Mouse (Mus musculus) induced T-regulatory cell, adult 2 months (primary cell): ENCODE measurements around the gene Rps25.

Experiments used
- DNase-seq: peaks from one replicate; pipeline ENCODE4 v3.0.0-alpha.2; 2012; ENCODE audit warnings: low read depth

Rps25 gene

DNA sequence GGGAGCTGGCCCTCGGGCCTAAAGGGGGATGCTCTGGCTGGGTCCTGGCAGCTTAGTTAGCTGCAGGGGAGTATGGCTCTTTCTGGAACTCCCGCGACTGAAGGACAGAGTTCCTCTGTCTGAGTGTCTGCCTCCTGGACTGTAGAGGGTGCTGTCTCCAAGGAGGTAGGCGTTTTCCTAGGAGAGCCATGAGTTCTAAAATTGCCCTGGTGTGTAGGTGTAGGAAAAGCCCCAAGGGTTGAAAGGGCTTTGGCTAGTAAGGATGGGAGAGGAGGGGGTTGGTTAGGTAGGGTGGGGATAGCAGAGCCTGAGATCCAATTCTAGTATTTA lies 47.9 kb downstream of the Rps25 start, which contains the start of gene Upk2:
Gene Upk2, minus strand, starts transcription at position 86 of the 330 bp plus-strand sequence.
- no peak for DNase-seq

- peak; percentile 52 for DNase-seq
These were observed 50.2 kb downstream of the Rps25 start for GRCm38 (mm10) chr9:44457035-44457742.
